Mouse (Mus musculus) bone marrow, adult 2 months (tissue): Measurements from ENCODE around the gene Pcnt.

ENCODE experiments used
- CTCF ChIP-seq: fragments of 200-500 bp; IDR thresholded peaks from 2 replicates; pipeline ENCODE4 v1.5.1; 2011; ENCODE audit warnings: low read length, control low read depth; ENCODE audit not compliant: control insufficient read depth, insufficient read depth
- POLR2A ChIP-seq: fragments of 200-500 bp; IDR thresholded peaks from 2 replicates; pipeline ENCODE4 v1.6.1; 2011; ENCODE audit warnings: low read depth, mild to moderate bottlenecking, control low read depth, low read length, borderline replicate concordance; ENCODE audit not compliant: control insufficient read depth

- TF ChIP-seq POLR2A = no peak
- TF ChIP-seq CTCF = no peak
Observed at GRCm38 (mm10) chr10:76328574-76328973, 114.0 kb downstream of the Pcnt start.
